In the genomic region with DNA sequence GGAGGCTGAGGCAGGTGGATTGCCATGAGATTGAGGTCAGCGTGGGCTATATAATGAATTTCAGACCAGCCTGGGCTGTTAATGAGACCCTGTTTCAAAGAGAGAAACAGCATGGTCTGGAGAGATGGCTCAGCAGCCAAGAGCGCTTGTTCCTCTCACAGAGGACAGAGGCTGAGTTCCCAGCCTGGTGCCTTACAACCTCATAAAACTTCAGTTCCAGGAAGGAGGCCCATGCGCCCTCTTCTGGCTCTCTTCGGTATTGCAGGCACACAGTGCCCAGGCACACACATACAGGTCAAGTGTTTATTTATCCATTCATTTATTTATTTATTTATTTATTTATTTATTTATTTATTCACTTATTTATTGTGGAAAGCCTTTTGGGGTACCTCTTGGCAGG, we compare ENCODE assay signal across 8 mouse cellular contexts. TPM values are rescaled to one million over a fixed set of nuclear protein-coding genes. Genes with fewer than 3 reads are reported as not detected.
DNase-seq lines count a peak whose midpoint lies in the region; ATAC-seq and TF ChIP-seq lines count a peak whose summit lies in the region.

No protein-coding gene starts in this region.

- no peak overlapping the region for H3K9ac ChIP-seq in MEL (ENCODE audit: control insufficient read depth, low read depth, low read length, poor library complexity, severe bottlenecking)
- H3K9ac ChIP-seq in kidney, embryonic 14.5 days (ENCODE audit: low read depth, low read length), result no peak overlapping the region
- no peak overlapping the region for H3K9ac ChIP-seq in lung, postnatal 0 days (replicated peaks; ENCODE audit: low read depth)

- DNase-seq in frontal cortex, postnatal 10 days (ENCODE audit: low spot score in 2 of 2), result no peak
- DNase-seq in MEL (ENCODE audit: low read depth, low spot score), result peak; percentile 74
- DNase-seq in cerebellum, postnatal 14 days, result peak; percentile 78 to 85
- DNase-seq in gastrocnemius, postnatal 36 days, result peak; percentile 40 to 65
- peak; percentile 80 for DNase-seq in lung, postnatal 0 days (ENCODE audit: low spot score)
- DNase-seq in splenic B cell, adult 2 months (ENCODE audit: low read depth, low spot score), result peak; percentile 62

- peak; percentile 49 for TF ChIP-seq RAD21 in MEL (IDR thresholded peaks at IDR 0.05; ENCODE audit: low read depth, low read length)

- WGBS in kidney, embryonic 14.5 days, result 28% methylated on average over 4 of the region's 4 CpGs
- WGBS in lung, postnatal 0 days, result 28% methylated on average over 4 of the region's 4 CpGs

- no peak overlapping the region for H3K4me2 ChIP-seq in kidney, embryonic 14.5 days (replicated peaks; ENCODE audit: low read depth, low read length)
- H3K4me2 ChIP-seq in lung, postnatal 0 days (replicated peaks; ENCODE audit: low read depth, low read length), result no peak overlapping the region

- TF ChIP-seq CTCF in MEL (IDR thresholded peaks at IDR 0.05 in 2 of 3, conservative IDR thresholded peaks at IDR 0.05 in 1 of 3; ENCODE audit: control insufficient read depth in 1 of 3, insufficient read depth in 1 of 3, low read depth in 2 of 3, low read length in 3 of 3, poor library complexity in 1 of 3, severe bottlenecking in 1 of 3), result peak; percentile 76 to 88 (median 83)
- peak; percentile 89 for TF ChIP-seq CTCF in lung, postnatal 0 days (IDR thresholded peaks at IDR 0.05)

- TF ChIP-seq EP300 in MEL (IDR thresholded peaks at IDR 0.05; ENCODE audit: low read depth in 1 of 2, low read length in 2 of 2), result no peak
- TF ChIP-seq EP300 in lung, postnatal 0 days (IDR thresholded peaks at IDR 0.05), result no peak

- H3K36me3 ChIP-seq in MEL (ENCODE audit: control insufficient read depth in 1 of 2, insufficient read depth in 2 of 2, low read length in 2 of 2), result no peaks in the 10 kb centered on the region
- no peaks in the 10 kb centered on the region for H3K36me3 ChIP-seq in kidney, embryonic 14.5 days (ENCODE audit: control insufficient read depth, insufficient read depth, low read length)
- H3K36me3 ChIP-seq in lung, postnatal 0 days (ENCODE audit: insufficient read depth, low read length), result no peaks in the 10 kb centered on the region
- H3K36me3 ChIP-seq in splenic B cell, adult 2 months (ENCODE audit: control insufficient read depth, insufficient read depth, low read length, poor library complexity, severe bottlenecking), result no peaks in the 10 kb centered on the region

- no peak for TF ChIP-seq POLR2A in MEL (IDR thresholded peaks at IDR 0.05; ENCODE audit: control insufficient read depth in 1 of 2, insufficient read depth in 1 of 2, low read depth in 1 of 2, low read length in 2 of 2, poor library complexity in 1 of 2)

- no peaks in the 10 kb centered on the region; a peak in 1 of 4 replicates for H3K27me3 ChIP-seq in MEL (ENCODE audit: control insufficient read depth in 1 of 2, insufficient read depth in 2 of 2, low read length in 2 of 2)
- no peaks in the 10 kb centered on the region for H3K27me3 ChIP-seq in kidney, embryonic 14.5 days (ENCODE audit: control insufficient read depth, insufficient read depth, low read length)
- H3K27me3 ChIP-seq in lung, postnatal 0 days (replicated peaks; ENCODE audit: insufficient read depth, low read length), result no peaks in the 10 kb centered on the region
- no peaks in the 10 kb centered on the region for H3K27me3 ChIP-seq in splenic B cell, adult 2 months (ENCODE audit: control insufficient read depth, insufficient read depth, low read length, poor library complexity, severe bottlenecking)

- no peaks in the 10 kb centered on the region for H3K9me3 ChIP-seq in MEL (replicated peaks; ENCODE audit: insufficient read depth, low read length)
- H3K9me3 ChIP-seq in kidney, embryonic 14.5 days (ENCODE audit: control insufficient read depth, low read length), result no peaks in the 10 kb centered on the region
- no peaks in the 10 kb centered on the region for H3K9me3 ChIP-seq in lung, postnatal 0 days (ENCODE audit: low read length)

- no peaks in the 10 kb centered on the region for H3K4me1 ChIP-seq in MEL (ENCODE audit: control insufficient read depth in 1 of 2, insufficient read depth in 2 of 2, low read length in 2 of 2)
- H3K4me1 ChIP-seq in kidney, embryonic 14.5 days (ENCODE audit: control insufficient read depth, insufficient read depth, low read length), result no peaks in the 10 kb centered on the region
- no peaks in the 10 kb centered on the region for H3K4me1 ChIP-seq in lung, postnatal 0 days (ENCODE audit: insufficient read depth, low read depth, low read length)

- intact Hi-C loops in gastrocnemius, postnatal 36 days (cut with DNase I), result loop anchor here (1.0 kb wide), 1 partner anchor 74 kb away; no protein-coding TSS in a partner anchor

- no peak overlapping the region for H3K27ac ChIP-seq in MEL (ENCODE audit: control insufficient read depth, low read depth, low read length)
- H3K27ac ChIP-seq in kidney, embryonic 14.5 days (ENCODE audit: low read depth, low read length), result no peak overlapping the region
- no peak overlapping the region for H3K27ac ChIP-seq in lung, postnatal 0 days (ENCODE audit: low read length)

- no peaks in the 10 kb centered on the region for H3K79me2 ChIP-seq in MEL (ENCODE audit: control insufficient read depth, insufficient read depth, low read length, poor library complexity)

- ATAC-seq in frontal cortex, adult (ENCODE audit: low TSS enrichment), result 0 out of 2 replicates have a peak, but pooled peaks have one; percentile 59
- peak; percentile 74 for ATAC-seq in kidney, embryonic 14.5 days (ENCODE audit: low FRiP score, low TSS enrichment)
- ATAC-seq in lung, postnatal 0 days, result peak; percentile 72

- H3K4me3 ChIP-seq in MEL (ENCODE audit: control insufficient read depth in 1 of 2, insufficient read depth in 1 of 2, low read depth in 2 of 2, low read length in 2 of 2), result no peak overlapping the region
- no peak overlapping the region for H3K4me3 ChIP-seq in kidney, embryonic 14.5 days (ENCODE audit: low read length)
- no peak overlapping the region for H3K4me3 ChIP-seq in lung, postnatal 0 days (ENCODE audit: low read depth, low read length)

TF ChIP-seq in MEL, 35 proteins besides CTCF, POLR2A, EP300 and RAD21:
- TF ChIP-seq ZKSCAN1 (IDR thresholded peaks at IDR 0.05; ENCODE audit: low read depth, low read length) (no peak), ZC3H11A (IDR thresholded peaks at IDR 0.05; ENCODE audit: low read depth, low read length) (peak; percentile 43), ELF1 (IDR thresholded peaks at IDR 0.05; ENCODE audit: low read depth, low read length) (0 out of 2 replicates have a peak, but pooled peaks have one; percentile 39), SMC3 (IDR thresholded peaks at IDR 0.05; ENCODE audit: low read depth, low read length) (peak; percentile 74), RCOR1 (IDR thresholded peaks at IDR 0.05; ENCODE audit: low read depth, low read length) (no peak), KAT2A (conservative IDR thresholded peaks at IDR 0.05; ENCODE audit: low read depth, low read length) (no peak)

RNA-seq across cellular contexts. Expression of a gene that starts 7.7 kb away (rescaled TPM):
- not detected in 2 replicates for total RNA-seq in MEL (2012; rRNA removed)
- polyA plus RNA-seq in MEL (2012; ENCODE audit: insufficient read depth in 1 of 2, insufficient read length in 2 of 2, low read depth in 1 of 2, low replicate concordance in 2 of 2, missing spikeins in 1 of 2), result not detected
- 1 to 10 TPM; 3.7 to 4.3 TPM for total RNA-seq in gastrocnemius, postnatal 36 days (2021)
- 1.5 and 2.2 TPM in 2 replicates for polyA plus RNA-seq in kidney, embryonic 14.5 days (2014; fragmentation: Nextera tagmentation; extraction: Ambion mirVana)
- 9.6 and 10.3 TPM in 2 replicates for polyA plus RNA-seq in lung, postnatal 0 days (2015; fragmentation: Nextera tagmentation; extraction: Ambion mirVana)

RNA-seq across cellular contexts. Expression of a gene that starts 47.3 kb away (rescaled TPM):
- 5.3 and 5.7 TPM in 2 replicates for total RNA-seq in MEL (2012; rRNA removed)
- 10 to 100 TPM in 1 of 2 experiments, not detected in 1; 19.2 TPM for polyA plus RNA-seq in MEL (2012; ENCODE audit: insufficient read depth in 1 of 2, insufficient read length in 2 of 2, low read depth in 1 of 2, low replicate concordance in 2 of 2, missing spikeins in 1 of 2)
- total RNA-seq in gastrocnemius, postnatal 36 days (2021), result 1 to 10 TPM; 5.8 to 6.6 TPM
- polyA plus RNA-seq in kidney, embryonic 14.5 days (2014; fragmentation: Nextera tagmentation; extraction: Ambion mirVana), result 22.3 and 28.1 TPM in 2 replicates
- 9.5 and 10.9 TPM in 2 replicates for polyA plus RNA-seq in lung, postnatal 0 days (2015; fragmentation: Nextera tagmentation; extraction: Ambion mirVana)

RNA-seq across cellular contexts. Expression of a gene that starts 54.4 kb away (rescaled TPM):
- total RNA-seq in MEL (2012; rRNA removed), result 40.1 and 46.8 TPM in 2 replicates
- 100 to 1,000 TPM in 1 of 2 experiments, 10 to 100 TPM in 1; 88.1 to 137 TPM for polyA plus RNA-seq in MEL (2012; ENCODE audit: insufficient read depth in 1 of 2, insufficient read length in 2 of 2, low read depth in 1 of 2, low replicate concordance in 2 of 2, missing spikeins in 1 of 2)
- total RNA-seq in gastrocnemius, postnatal 36 days (2021), result 1 to 10 TPM; 5.2 to 6.6 TPM
- 132 and 137 TPM in 2 replicates for polyA plus RNA-seq in kidney, embryonic 14.5 days (2014; fragmentation: Nextera tagmentation; extraction: Ambion mirVana)
- 41.8 and 43.8 TPM in 2 replicates for polyA plus RNA-seq in lung, postnatal 0 days (2015; fragmentation: Nextera tagmentation; extraction: Ambion mirVana)

RNA-seq across cellular contexts. Expression of a gene that starts 54.5 kb away (rescaled TPM):
- 13.7 and 14.7 TPM in 2 replicates for total RNA-seq in MEL (2012; rRNA removed)
- 10 to 100 TPM; 31.1 to 61.9 TPM for polyA plus RNA-seq in MEL (2012; ENCODE audit: insufficient read depth in 1 of 2, insufficient read length in 2 of 2, low read depth in 1 of 2, low replicate concordance in 2 of 2, missing spikeins in 1 of 2)
- 1 to 10 TPM in 1 of 2 experiments, under 1 TPM in 1; 0.62 to 1.0 TPM for total RNA-seq in gastrocnemius, postnatal 36 days (2021)
- polyA plus RNA-seq in kidney, embryonic 14.5 days (2014; fragmentation: Nextera tagmentation; extraction: Ambion mirVana), result 26.7 and 48.2 TPM in 2 replicates
- 1.3 and 2.0 TPM in 2 replicates for polyA plus RNA-seq in lung, postnatal 0 days (2015; fragmentation: Nextera tagmentation; extraction: Ambion mirVana)

Comparison
In these comparisons a context has a peak if more than half of its experiments do, and no peak if none do; other contexts are left out.
1. DNase-seq: peak in MEL (single experiment), cerebellum, postnatal 14 days (2 of 2), gastrocnemius, postnatal 36 days (2 of 2), lung, postnatal 0 days (single experiment) and splenic B cell, adult 2 months (single experiment); none in frontal cortex, postnatal 10 days (0 of 2).
2. Peak in every context shown above with its lines, with median percentiles within 50 percentile points of each other: ATAC-seq.